Mouse (Mus musculus): Measurements from ENCODE around the gene Zfp219. TPM values are rescaled to one million over a fixed set of nuclear protein-coding genes. Genes with fewer than 3 reads are reported as not detected.

Zfp219 gene
- polyA plus RNA-seq, 1 experiment from 2014 or later = 105 TPM

DNA sequence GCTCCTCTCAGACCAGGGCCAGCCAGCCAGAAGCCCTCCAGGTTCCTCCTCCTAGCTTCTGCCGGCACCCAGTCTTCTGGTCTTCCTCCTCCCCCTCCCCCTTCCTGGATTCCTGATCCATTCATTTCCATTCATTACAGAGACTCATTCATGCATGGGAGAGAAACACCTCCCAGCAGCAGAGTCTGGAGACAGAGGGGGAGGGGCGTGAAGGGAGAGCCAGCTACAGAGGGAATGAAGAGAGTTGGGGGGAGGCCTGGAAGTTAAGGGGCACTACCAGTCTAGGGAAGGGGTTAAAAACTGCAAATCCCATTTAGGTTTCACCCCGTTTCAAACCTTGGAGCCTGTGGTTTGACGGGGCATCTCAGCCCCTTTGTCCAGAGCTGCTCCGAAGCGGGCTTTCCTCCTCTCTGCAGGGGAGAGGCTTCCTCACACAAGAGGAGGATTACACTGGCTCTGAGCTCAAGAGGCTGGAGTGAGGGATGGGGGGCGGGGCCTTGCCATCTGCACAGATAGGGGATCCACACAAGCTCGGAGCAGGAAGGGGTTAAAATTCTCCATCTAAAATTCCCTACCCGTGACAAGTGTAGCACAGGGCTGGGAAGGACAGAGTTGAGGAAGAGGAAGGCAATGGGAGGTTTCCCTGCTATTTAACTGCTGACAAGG lies 10.0 kb downstream of the Zfp219 start:
- DNase-seq (ENCODE audit: low spot score) (peak; percentile 88), ATAC-seq (replicated peaks; ENCODE audit: low FRiP score) (peak; percentile 83)
- Histone ChIP-seq H3K9me3 (ENCODE audit: control insufficient read depth, low read length) (no peaks in the 10 kb centered on the region), H3K4me3 (ENCODE audit: low read depth, low read length) (peak overlapping the region; percentile 42), H3K4me2 (ENCODE audit: low read depth, low read length, severe bottlenecking) (peak overlapping the region; percentile 75), H3K27ac (ENCODE audit: low read depth, low read length) (peak overlapping the region; percentile 100), H3K27me3 (ENCODE audit: control insufficient read depth, insufficient read depth, low read length) (no peaks in the 10 kb centered on the region), H3K4me1 (replicated peaks; ENCODE audit: control insufficient read depth, insufficient read depth, low read length) (peaks cover 44% of the 10 kb centered on the region), H3K9ac (ENCODE audit: low read length) (peak overlapping the region; percentile 55), H3K36me3 (ENCODE audit: control insufficient read depth, insufficient read depth, low read length) (peaks cover 14% of the 10 kb centered on the region)
- WGBS = under 1% methylated on average over 9 of the region's 9 CpGs

- no peaks in the 10 kb centered on the region for H3K9me3 ChIP-seq (ENCODE audit: control insufficient read depth, low read length)
- DNase-seq (ENCODE audit: low spot score) (no peak), ATAC-seq (replicated peaks; ENCODE audit: low FRiP score) (no peak)
- H3K27me3 ChIP-seq (ENCODE audit: control insufficient read depth, insufficient read depth, low read length) = no peaks in the 10 kb centered on the region
- H3K27ac ChIP-seq (ENCODE audit: low read depth, low read length) = peak overlapping the region; percentile 100
- peaks cover 45% of the 10 kb centered on the region for H3K4me1 ChIP-seq (replicated peaks; ENCODE audit: control insufficient read depth, insufficient read depth, low read length)
- peaks cover 14% of the 10 kb centered on the region for H3K36me3 ChIP-seq (ENCODE audit: control insufficient read depth, insufficient read depth, low read length)
- H3K4me3 ChIP-seq (ENCODE audit: low read depth, low read length) = peak overlapping the region; percentile 42
- H3K4me2 ChIP-seq (ENCODE audit: low read depth, low read length, severe bottlenecking) = peak overlapping the region; percentile 75
- WGBS = 32% methylated on average over 6 of the region's 6 CpGs
- H3K9ac ChIP-seq (ENCODE audit: low read length) = peak overlapping the region; percentile 55
These were observed 10.7 kb downstream of the Zfp219 start for GRCm38 (mm10) chr14:52009841-52010240.

- Histone ChIP-seq H3K36me3 (ENCODE audit: control insufficient read depth, insufficient read depth, low read length) (peaks cover 14% of the 10 kb centered on the region), H3K27ac (ENCODE audit: low read depth, low read length) (peak overlapping the region; percentile 100; the same call in 1 of the 2 replicates)
These were observed 11.2 kb downstream of the Zfp219 start for GRCm38 (mm10) chr14:52009361-52009760.

GRCm38 (mm10) chr14:52008321-52009203 lies 12.0 kb downstream of the Zfp219 start:
- DNase-seq (ENCODE audit: low spot score) (peak; percentile 97), ATAC-seq (replicated peaks; ENCODE audit: low FRiP score) (peak; percentile 16)
- Histone ChIP-seq H3K4me3 (ENCODE audit: low read depth, low read length) (peak overlapping the region; percentile 42), H3K4me1 (replicated peaks; ENCODE audit: control insufficient read depth, insufficient read depth, low read length) (peaks cover 55% of the 10 kb centered on the region), H3K9ac (ENCODE audit: low read length) (peak overlapping the region; percentile 55), H3K36me3 (ENCODE audit: control insufficient read depth, insufficient read depth, low read length) (peaks cover 14% of the 10 kb centered on the region), H3K27me3 (ENCODE audit: control insufficient read depth, insufficient read depth, low read length) (no peaks in the 10 kb centered on the region), H3K9me3 (ENCODE audit: control insufficient read depth, low read length) (no peaks in the 10 kb centered on the region), H3K4me2 (ENCODE audit: low read depth, low read length, severe bottlenecking) (peak overlapping the region; percentile 75), H3K27ac (ENCODE audit: low read depth, low read length) (peak overlapping the region; percentile 37)
- 52% methylated on average over 38 of the region's 38 CpGs for WGBS

More at GRCm38 (mm10) chr14:52009361-52009760, 11.2 kb downstream of the Zfp219 start:
- DNase-seq (ENCODE audit: low spot score) (no peak), ATAC-seq (replicated peaks; ENCODE audit: low FRiP score) (no peak)
- 23% methylated on average over 26 of the region's 26 CpGs for WGBS
- Histone ChIP-seq H3K4me3 (ENCODE audit: low read depth, low read length) (peak overlapping the region; percentile 42), H3K9me3 (ENCODE audit: control insufficient read depth, low read length) (no peaks in the 10 kb centered on the region), H3K4me1 (replicated peaks; ENCODE audit: control insufficient read depth, insufficient read depth, low read length) (peaks cover 49% of the 10 kb centered on the region), H3K4me2 (ENCODE audit: low read depth, low read length, severe bottlenecking) (peak overlapping the region; percentile 75), H3K27me3 (ENCODE audit: control insufficient read depth, insufficient read depth, low read length) (no peaks in the 10 kb centered on the region), H3K9ac (ENCODE audit: low read length) (peak overlapping the region; percentile 55)

- DNase-seq (ENCODE audit: low spot score) = peak; percentile 64
- no peaks in the 10 kb centered on the region for H3K9me3 ChIP-seq (ENCODE audit: control insufficient read depth, low read length)
- no peak overlapping the region for H3K27ac ChIP-seq (ENCODE audit: low read depth, low read length)
- WGBS = 92% methylated on average over 23 of the region's 23 CpGs
- no peak overlapping the region for H3K9ac ChIP-seq (ENCODE audit: low read length)
- peaks cover 47% of the 10 kb centered on the region for H3K4me1 ChIP-seq (replicated peaks; ENCODE audit: control insufficient read depth, insufficient read depth, low read length)
- peaks cover 24% of the 10 kb centered on the region for H3K36me3 ChIP-seq (ENCODE audit: control insufficient read depth, insufficient read depth, low read length)
- no peak overlapping the region for H3K4me2 ChIP-seq (ENCODE audit: low read depth, low read length, severe bottlenecking)
- no peak for ATAC-seq (replicated peaks; ENCODE audit: low FRiP score)
- no peaks in the 10 kb centered on the region for H3K27me3 ChIP-seq (ENCODE audit: control insufficient read depth, insufficient read depth, low read length)
- no peak overlapping the region for H3K4me3 ChIP-seq (ENCODE audit: low read depth, low read length)
These were observed 13.8 kb downstream of the Zfp219 start for GRCm38 (mm10) chr14:52006771-52007170.

GRCm38 (mm10) chr14:52006241-52006640 lies 14.3 kb downstream of the Zfp219 start:
- WGBS = 67% methylated on average over 8 of the region's 8 CpGs
- H3K36me3 ChIP-seq (ENCODE audit: control insufficient read depth, insufficient read depth, low read length) = peaks cover 25% of the 10 kb centered on the region
- no peak overlapping the region for H3K4me2 ChIP-seq (ENCODE audit: low read depth, low read length, severe bottlenecking)
- H3K9ac ChIP-seq (ENCODE audit: low read length) = no peak overlapping the region
- H3K9me3 ChIP-seq (ENCODE audit: control insufficient read depth, low read length) = no peaks in the 10 kb centered on the region
- no peak overlapping the region for H3K27ac ChIP-seq (ENCODE audit: low read depth, low read length)
- DNase-seq (ENCODE audit: low spot score) (peak; percentile 61), ATAC-seq (replicated peaks; ENCODE audit: low FRiP score) (no peak)
- H3K27me3 ChIP-seq (ENCODE audit: control insufficient read depth, insufficient read depth, low read length) = no peaks in the 10 kb centered on the region
- H3K4me3 ChIP-seq (ENCODE audit: low read depth, low read length) = no peak overlapping the region
- H3K4me1 ChIP-seq (replicated peaks; ENCODE audit: control insufficient read depth, insufficient read depth, low read length) = peaks cover 42% of the 10 kb centered on the region

DNA sequence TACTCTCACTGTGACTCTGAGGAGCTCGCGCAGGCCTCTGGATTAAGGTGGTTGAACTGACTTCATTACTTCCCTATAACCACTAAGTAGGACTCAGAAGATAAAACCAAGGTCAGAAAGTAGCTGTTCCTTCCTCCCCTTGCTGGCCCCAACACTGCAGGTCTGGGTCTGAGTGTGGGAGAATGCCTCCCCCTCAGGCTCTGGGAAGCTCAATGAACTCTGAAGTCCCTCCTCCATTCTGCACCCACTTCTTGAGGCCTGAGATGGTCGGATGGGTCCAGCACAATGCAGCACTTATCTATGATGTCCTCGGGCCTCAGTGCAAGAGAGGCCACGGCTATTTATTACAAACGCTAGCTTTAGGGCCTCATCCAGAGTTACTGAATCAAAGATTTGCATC lies 14.9 kb downstream of the Zfp219 start:
- Histone ChIP-seq H3K4me3 (ENCODE audit: low read depth, low read length) (no peak overlapping the region), H3K9ac (ENCODE audit: low read length) (no peak overlapping the region), H3K27me3 (ENCODE audit: control insufficient read depth, insufficient read depth, low read length) (no peaks in the 10 kb centered on the region), H3K4me1 (replicated peaks; ENCODE audit: control insufficient read depth, insufficient read depth, low read length) (peaks cover 40% of the 10 kb centered on the region), H3K4me2 (ENCODE audit: low read depth, low read length, severe bottlenecking) (no peak overlapping the region), H3K36me3 (ENCODE audit: control insufficient read depth, insufficient read depth, low read length) (peaks cover 25% of the 10 kb centered on the region), H3K27ac (ENCODE audit: low read depth, low read length) (no peak overlapping the region; the same call in 1 of the 2 replicates), H3K9me3 (ENCODE audit: control insufficient read depth, low read length) (no peaks in the 10 kb centered on the region)
- ATAC-seq (replicated peaks; ENCODE audit: low FRiP score) (no peak), DNase-seq (ENCODE audit: low spot score) (no peak)
- WGBS = 74% methylated on average over 6 of the region's 6 CpGs

GRCm38 (mm10) chr14:52005141-52005540 lies 15.4 kb downstream of the Zfp219 start:
- peak; percentile 56 for DNase-seq (ENCODE audit: low spot score)
- no peak for ATAC-seq (replicated peaks; ENCODE audit: low FRiP score)

More at GRCm38 (mm10) chr14:52005141-52005540, 15.4 kb downstream of the Zfp219 start:
- no peaks in the 10 kb centered on the region for H3K27me3 ChIP-seq (ENCODE audit: control insufficient read depth, insufficient read depth, low read length)
- peaks cover 25% of the 10 kb centered on the region for H3K36me3 ChIP-seq (ENCODE audit: control insufficient read depth, insufficient read depth, low read length)
- no peak overlapping the region for H3K9ac ChIP-seq (ENCODE audit: low read length)
- peaks cover 40% of the 10 kb centered on the region for H3K4me1 ChIP-seq (replicated peaks; ENCODE audit: control insufficient read depth, insufficient read depth, low read length)
- 72% methylated on average over 7 of the region's 7 CpGs for WGBS
- no peak overlapping the region for H3K4me2 ChIP-seq (ENCODE audit: low read depth, low read length, severe bottlenecking)
- no peak overlapping the region; the same call in 1 of the 2 replicates for H3K27ac ChIP-seq (ENCODE audit: low read depth, low read length)
- H3K4me3 ChIP-seq (ENCODE audit: low read depth, low read length) = no peak overlapping the region
- no peaks in the 10 kb centered on the region for H3K9me3 ChIP-seq (ENCODE audit: control insufficient read depth, low read length)
